Mouse (Mus musculus): ENCODE results near the gene Thsd4. TPM values are rescaled to one million over a fixed set of nuclear protein-coding genes. Genes with fewer than 3 reads are reported as not detected.

Thsd4 gene
- polyA plus RNA-seq, 1 experiment = 1.3 TPM

GRCm38 (mm10) chr9:59956496-59956895, 565.4 kb downstream of the Thsd4 start:
- no peak for TF ChIP-seq CEBPB (IDR thresholded peaks at IDR 0.05; ENCODE audit: low read depth)
- TF ChIP-seq FOSL1 (IDR thresholded peaks at IDR 0.05; ENCODE audit: insufficient read depth, low read length, poor library complexity, severe bottlenecking) = no peak
- no peak for TF ChIP-seq CTCF (IDR thresholded peaks at IDR 0.05; ENCODE audit: control insufficient read depth, insufficient read depth, insufficient read length)
- TF ChIP-seq USF1 (IDR thresholded peaks at IDR 0.05; ENCODE audit: low read depth) = no peak
- no peak for TF ChIP-seq MYOD1 (IDR thresholded peaks at IDR 0.05; ENCODE audit: control insufficient read depth, insufficient read length, low read depth)
- no peaks in the 10 kb centered on the region for H3K36me3 ChIP-seq (ENCODE audit: control insufficient read depth, insufficient read depth)
- H3K27me3 ChIP-seq (ENCODE audit: control insufficient read depth, insufficient read depth, insufficient read length) = peaks cover 9% of the 10 kb centered on the region
- H3K4me3 ChIP-seq (ENCODE audit: insufficient read depth, poor library complexity, severe bottlenecking) = no peak overlapping the region
- H3ac ChIP-seq (ENCODE audit: control insufficient read depth, insufficient read length, low read depth) = no peak overlapping the region
- H3K79me2 ChIP-seq (ENCODE audit: control insufficient read depth, insufficient read depth) = no peaks in the 10 kb centered on the region
- H3K79me3 ChIP-seq (ENCODE audit: low read depth) = no peaks in the 10 kb centered on the region

DNA sequence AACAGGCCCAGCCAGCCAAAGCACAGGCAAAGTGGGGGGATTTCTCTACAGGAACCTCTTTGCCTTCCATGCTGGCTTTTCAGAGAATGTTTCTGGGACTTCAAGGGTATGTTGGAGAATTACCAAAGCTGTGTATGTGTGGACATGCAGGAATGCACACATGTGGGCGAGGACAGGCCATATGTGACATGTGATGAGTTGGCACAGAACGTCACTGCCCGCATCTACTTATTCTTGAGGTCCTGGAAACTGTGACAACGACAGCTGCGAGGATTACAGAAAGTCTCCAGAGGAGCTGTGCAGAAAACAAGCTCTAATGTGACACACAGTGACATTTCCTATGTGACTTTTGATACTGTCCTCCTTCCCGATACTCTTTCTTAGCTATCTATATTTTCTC, 566.2 kb downstream of the Thsd4 start:
- TF ChIP-seq MYOG (IDR thresholded peaks at IDR 0.05; ENCODE audit: control insufficient read depth, extremely low read depth, insufficient read length) (no peak), CTCF (IDR thresholded peaks at IDR 0.05; ENCODE audit: control insufficient read depth, insufficient read depth, insufficient read length) (no peak), CEBPB (IDR thresholded peaks at IDR 0.05; ENCODE audit: low read depth) (no peak), USF1 (IDR thresholded peaks at IDR 0.05; ENCODE audit: low read depth) (no peak), MAX (IDR thresholded peaks at IDR 0.05) (no peak), MYOD1 (IDR thresholded peaks at IDR 0.05; ENCODE audit: control insufficient read depth, insufficient read length, low read depth) (no peak), FOSL1 (IDR thresholded peaks at IDR 0.05; ENCODE audit: insufficient read depth, low read length, poor library complexity, severe bottlenecking) (no peak)
- Histone ChIP-seq H3K27me3 (ENCODE audit: control insufficient read depth, insufficient read depth, insufficient read length) (peaks cover 5% of the 10 kb centered on the region), H3K36me3 (ENCODE audit: control insufficient read depth, insufficient read depth) (no peaks in the 10 kb centered on the region), H3K79me3 (ENCODE audit: low read depth) (no peaks in the 10 kb centered on the region), H3ac (ENCODE audit: control insufficient read depth, insufficient read length, low read depth) (no peak overlapping the region), H3K4me3 (ENCODE audit: insufficient read depth, poor library complexity, severe bottlenecking) (no peak overlapping the region), H3K79me2 (ENCODE audit: control insufficient read depth, insufficient read depth) (no peaks in the 10 kb centered on the region)

DNA sequence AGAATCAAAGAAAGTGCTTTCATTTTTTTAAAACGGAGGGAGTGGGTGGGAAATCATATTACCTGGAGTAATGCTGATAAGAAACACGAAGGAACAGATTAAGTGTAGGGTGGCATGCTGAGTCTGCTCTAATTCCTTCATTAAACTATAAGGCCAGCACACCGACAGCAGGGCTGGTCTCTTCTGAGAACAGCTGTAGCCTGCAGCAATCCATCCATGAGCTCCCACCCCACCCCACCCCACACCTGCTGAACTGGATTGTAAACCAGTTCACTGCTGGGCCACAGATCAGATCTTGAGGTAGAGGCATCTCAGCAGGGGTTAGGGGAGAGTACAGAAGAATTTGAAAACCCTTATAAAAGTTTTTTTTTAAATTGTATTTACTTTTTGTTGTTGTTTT, 566.6 kb downstream of the Thsd4 start:
- H3K4me3 ChIP-seq (ENCODE audit: insufficient read depth, poor library complexity, severe bottlenecking) = no peak overlapping the region
- TF ChIP-seq MYOG (IDR thresholded peaks at IDR 0.05; ENCODE audit: control insufficient read depth, extremely low read depth, insufficient read length) (no peak), MAX (IDR thresholded peaks at IDR 0.05) (no peak), FOSL1 (IDR thresholded peaks at IDR 0.05; ENCODE audit: insufficient read depth, low read length, poor library complexity, severe bottlenecking) (no peak), USF1 (IDR thresholded peaks at IDR 0.05; ENCODE audit: low read depth) (no peak), MYOD1 (IDR thresholded peaks at IDR 0.05; ENCODE audit: control insufficient read depth, insufficient read length, low read depth) (no peak), CTCF (IDR thresholded peaks at IDR 0.05; ENCODE audit: control insufficient read depth, insufficient read depth, insufficient read length) (no peak), CEBPB (IDR thresholded peaks at IDR 0.05; ENCODE audit: low read depth) (no peak)
- H3K27me3 ChIP-seq (ENCODE audit: control insufficient read depth, insufficient read depth, insufficient read length) = peaks cover 5% of the 10 kb centered on the region
- H3ac ChIP-seq (ENCODE audit: control insufficient read depth, insufficient read length, low read depth) = no peak overlapping the region
- H3K79me3 ChIP-seq (ENCODE audit: low read depth) = no peaks in the 10 kb centered on the region
- no peaks in the 10 kb centered on the region for H3K36me3 ChIP-seq (ENCODE audit: control insufficient read depth, insufficient read depth)
- no peaks in the 10 kb centered on the region for H3K79me2 ChIP-seq (ENCODE audit: control insufficient read depth, insufficient read depth)

DNA sequence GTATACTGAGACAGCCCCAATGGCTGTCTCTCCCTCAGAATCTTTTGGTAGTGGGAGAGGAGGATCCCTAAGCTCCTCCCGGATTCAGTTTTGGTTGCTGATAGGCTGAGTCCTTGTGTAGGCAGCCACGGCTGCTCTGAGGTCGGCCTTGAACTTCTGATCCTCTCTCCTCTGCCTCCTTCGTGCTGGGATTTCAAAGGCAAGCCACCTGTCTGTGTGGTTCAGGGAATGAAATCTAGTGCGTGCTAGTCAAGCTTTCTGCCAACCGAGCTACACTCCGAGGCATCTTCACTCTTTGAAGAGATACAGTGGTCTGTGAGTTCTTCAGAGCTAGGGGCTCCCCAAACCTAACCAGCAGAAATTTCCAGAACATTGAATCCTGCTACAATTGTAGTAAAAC, 568.3 kb downstream of the Thsd4 start:
- Histone ChIP-seq H3K27me3 (ENCODE audit: control insufficient read depth, insufficient read depth, insufficient read length) (peaks cover 20% of the 10 kb centered on the region), H3K79me3 (ENCODE audit: low read depth) (no peaks in the 10 kb centered on the region), H3ac (ENCODE audit: control insufficient read depth, insufficient read length, low read depth) (no peak overlapping the region), H3K4me3 (ENCODE audit: insufficient read depth, poor library complexity, severe bottlenecking) (no peak overlapping the region), H3K36me3 (ENCODE audit: control insufficient read depth, insufficient read depth) (no peaks in the 10 kb centered on the region), H3K79me2 (ENCODE audit: control insufficient read depth, insufficient read depth) (no peaks in the 10 kb centered on the region)
- no peak for TF ChIP-seq MAX (IDR thresholded peaks at IDR 0.05)
- TF ChIP-seq USF1 (IDR thresholded peaks at IDR 0.05; ENCODE audit: low read depth) = no peak
- TF ChIP-seq MYOD1 (IDR thresholded peaks at IDR 0.05; ENCODE audit: control insufficient read depth, insufficient read length, low read depth) = no peak
- no peak for TF ChIP-seq MYOG (IDR thresholded peaks at IDR 0.05; ENCODE audit: control insufficient read depth, extremely low read depth, insufficient read length)
- TF ChIP-seq FOSL1 (IDR thresholded peaks at IDR 0.05; ENCODE audit: insufficient read depth, low read length, poor library complexity, severe bottlenecking) = no peak
- TF ChIP-seq CTCF (IDR thresholded peaks at IDR 0.05; ENCODE audit: control insufficient read depth, insufficient read depth, insufficient read length) = no peak
- TF ChIP-seq CEBPB (IDR thresholded peaks at IDR 0.05; ENCODE audit: low read depth) = no peak

- Histone ChIP-seq H3K79me2 (ENCODE audit: control insufficient read depth, insufficient read depth) (no peaks in the 10 kb centered on the region), H3K27me3 (ENCODE audit: control insufficient read depth, insufficient read depth, insufficient read length) (peaks cover 30% of the 10 kb centered on the region), H3ac (ENCODE audit: control insufficient read depth, insufficient read length, low read depth) (no peak overlapping the region), H3K79me3 (ENCODE audit: low read depth) (no peaks in the 10 kb centered on the region), H3K4me3 (ENCODE audit: insufficient read depth, poor library complexity, severe bottlenecking) (no peak overlapping the region), H3K36me3 (ENCODE audit: control insufficient read depth, insufficient read depth) (no peaks in the 10 kb centered on the region)
- no peak for TF ChIP-seq MYOD1 (IDR thresholded peaks at IDR 0.05; ENCODE audit: control insufficient read depth, insufficient read length, low read depth)
- no peak for TF ChIP-seq CEBPB (IDR thresholded peaks at IDR 0.05; ENCODE audit: low read depth)
- TF ChIP-seq MYOG (IDR thresholded peaks at IDR 0.05; ENCODE audit: control insufficient read depth, extremely low read depth, insufficient read length) = no peak
- TF ChIP-seq MAX (IDR thresholded peaks at IDR 0.05) = no peak
- no peak for TF ChIP-seq USF1 (IDR thresholded peaks at IDR 0.05; ENCODE audit: low read depth)
- no peak for TF ChIP-seq FOSL1 (IDR thresholded peaks at IDR 0.05; ENCODE audit: insufficient read depth, low read length, poor library complexity, severe bottlenecking)
- TF ChIP-seq CTCF (IDR thresholded peaks at IDR 0.05; ENCODE audit: control insufficient read depth, insufficient read depth, insufficient read length) = no peak
Observed at GRCm38 (mm10) chr9:59952515-59953070, 569.3 kb downstream of the Thsd4 start.

GRCm38 (mm10) chr9:59951943-59952342, 569.9 kb downstream of the Thsd4 start:
- H3K4me3 ChIP-seq (ENCODE audit: insufficient read depth, poor library complexity, severe bottlenecking) = no peak overlapping the region
- H3K36me3 ChIP-seq (ENCODE audit: control insufficient read depth, insufficient read depth) = no peaks in the 10 kb centered on the region
- H3K79me3 ChIP-seq (ENCODE audit: low read depth) = no peaks in the 10 kb centered on the region
- H3K27me3 ChIP-seq (ENCODE audit: control insufficient read depth, insufficient read depth, insufficient read length) = peaks cover 36% of the 10 kb centered on the region
- TF ChIP-seq MAX (IDR thresholded peaks at IDR 0.05) (no peak), FOSL1 (IDR thresholded peaks at IDR 0.05; ENCODE audit: insufficient read depth, low read length, poor library complexity, severe bottlenecking) (no peak), CEBPB (IDR thresholded peaks at IDR 0.05; ENCODE audit: low read depth) (no peak), USF1 (IDR thresholded peaks at IDR 0.05; ENCODE audit: low read depth) (no peak), CTCF (IDR thresholded peaks at IDR 0.05; ENCODE audit: control insufficient read depth, insufficient read depth, insufficient read length) (no peak), MYOG (IDR thresholded peaks at IDR 0.05; ENCODE audit: control insufficient read depth, extremely low read depth, insufficient read length) (no peak), MYOD1 (IDR thresholded peaks at IDR 0.05; ENCODE audit: control insufficient read depth, insufficient read length, low read depth) (no peak)
- no peak overlapping the region for H3ac ChIP-seq (ENCODE audit: control insufficient read depth, insufficient read length, low read depth)
- H3K79me2 ChIP-seq (ENCODE audit: control insufficient read depth, insufficient read depth) = no peaks in the 10 kb centered on the region
